Mouse (Mus musculus) adrenal gland, postnatal 10 days (tissue): ENCODE measurements around the gene Fndc1. TPM values are rescaled to one million over a fixed set of nuclear protein-coding genes. Genes with fewer than 3 reads are reported as not detected.

Experiments used
- DNase-seq: peaks from one replicate; pipeline ENCODE4 v3.0.0; 2021; ENCODE audit warnings: mixed read lengths
- total RNA-seq, 2 experiments: library from RNA; stranded (reverse); gene quantifications; 2 replicates each; pipeline ENCODE4 v1.2.3; 2021

Gene Fndc1
- total RNA-seq, 2 experiments from 2014 or later: 37.8 to 39.8 TPM

DNA sequence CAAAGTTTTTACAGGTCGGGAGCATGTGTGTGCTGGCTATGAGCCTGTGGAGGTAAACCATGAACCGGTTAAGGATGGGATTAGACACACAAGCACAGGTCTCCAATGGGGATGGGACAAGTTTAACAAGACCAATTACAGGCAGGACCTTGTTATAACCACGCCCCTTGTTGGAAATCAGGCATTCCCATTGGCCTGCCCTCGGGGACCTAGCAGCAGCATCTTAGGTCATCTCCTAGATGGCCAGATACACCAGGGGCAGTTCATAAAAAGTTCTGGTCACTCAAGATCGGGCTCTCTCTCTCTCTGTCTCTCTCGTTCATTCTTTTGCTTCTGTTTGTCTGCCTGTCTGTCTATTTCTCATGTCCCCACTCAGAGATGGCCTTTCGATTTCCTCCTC lies 6.9 kb downstream of the Fndc1 start:
- DNase-seq: no peak

GRCm38 (mm10) chr17:7816602-7817001 lies 10.5 kb downstream of the Fndc1 start:
- no peak for DNase-seq

DNA sequence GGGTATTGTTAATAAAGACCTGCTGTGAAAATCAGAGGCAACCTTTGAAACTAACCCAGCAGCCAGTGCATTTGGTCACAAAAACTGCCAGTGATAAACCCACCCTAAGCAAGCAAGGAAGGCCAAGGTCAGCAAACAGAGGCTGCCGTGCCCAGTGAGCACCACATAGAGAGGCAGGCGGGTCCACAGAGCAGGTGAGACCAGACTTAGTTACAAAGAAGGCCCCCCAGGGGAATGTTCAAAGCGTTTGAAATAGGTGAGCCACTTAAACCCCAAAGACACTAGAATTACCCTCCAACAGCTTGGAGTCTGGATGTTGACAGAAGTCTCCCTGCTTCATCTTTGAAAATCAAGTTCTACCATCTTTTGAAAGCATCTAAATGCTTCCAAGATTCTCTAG lies 12.7 kb downstream of the Fndc1 start:
- no peak for DNase-seq

DNA sequence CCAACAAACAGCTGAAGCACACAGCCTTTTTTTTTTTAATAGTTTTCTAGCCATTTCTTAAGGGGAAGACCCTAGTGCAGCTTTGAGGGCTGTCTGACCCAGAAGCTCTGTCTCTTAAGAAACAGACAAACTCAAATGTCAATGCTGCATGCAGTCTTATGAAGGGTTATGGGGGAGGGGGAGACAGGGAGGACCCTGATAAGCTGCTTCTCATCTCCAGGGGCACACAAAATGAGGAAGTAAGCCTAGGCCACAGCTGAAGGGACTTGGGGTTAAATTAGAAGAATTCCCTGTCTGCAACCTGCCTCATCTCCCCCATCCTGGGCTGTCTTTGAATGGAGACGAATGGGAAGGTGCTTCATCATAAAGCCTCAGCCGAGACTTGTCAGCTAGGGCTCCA lies 19.1 kb downstream of the Fndc1 start:
- no peak for DNase-seq

GRCm38 (mm10) chr17:7805105-7805504 lies 22.0 kb downstream of the Fndc1 start:
- no peak for DNase-seq

DNA sequence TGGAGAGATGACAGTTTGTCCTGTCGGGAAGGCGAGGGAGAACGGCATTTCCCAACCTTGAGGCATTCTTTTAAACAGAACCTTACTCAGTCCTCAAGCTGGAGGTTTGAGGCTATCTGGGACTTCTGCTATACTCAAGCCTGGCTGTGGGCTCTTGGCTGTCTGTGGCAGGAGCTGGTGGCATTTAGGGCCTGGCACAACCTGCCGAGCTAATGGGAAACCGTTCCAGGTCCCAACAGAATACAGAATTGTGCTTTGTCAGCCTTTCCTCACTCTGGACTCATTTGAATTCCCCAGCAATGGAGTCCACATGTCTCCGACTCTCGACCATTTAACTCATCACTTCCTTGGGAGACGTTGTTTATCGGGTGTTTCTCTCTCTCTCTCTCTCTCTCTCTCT lies 24.6 kb downstream of the Fndc1 start:
- DNase-seq: no peak

DNA sequence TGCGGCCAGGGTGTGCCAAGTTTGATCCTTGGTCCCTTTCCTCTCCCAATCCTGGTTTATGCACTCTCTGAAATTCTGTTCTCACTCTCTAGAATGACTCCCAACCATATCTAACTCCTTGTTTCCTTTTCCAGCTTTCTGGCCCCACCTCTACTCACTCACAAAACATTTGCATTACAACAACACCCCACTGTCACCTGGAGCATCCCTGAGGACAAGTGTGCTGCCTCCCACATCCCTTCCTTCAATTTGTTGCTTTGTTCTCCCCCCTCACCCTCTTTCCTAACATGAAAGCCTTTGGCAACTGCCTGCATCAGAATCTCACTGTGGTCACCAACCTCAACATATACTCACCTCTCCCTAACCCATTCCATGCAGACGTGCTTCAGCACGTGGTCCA lies 27.2 kb downstream of the Fndc1 start:
- DNase-seq: no peak

DNA sequence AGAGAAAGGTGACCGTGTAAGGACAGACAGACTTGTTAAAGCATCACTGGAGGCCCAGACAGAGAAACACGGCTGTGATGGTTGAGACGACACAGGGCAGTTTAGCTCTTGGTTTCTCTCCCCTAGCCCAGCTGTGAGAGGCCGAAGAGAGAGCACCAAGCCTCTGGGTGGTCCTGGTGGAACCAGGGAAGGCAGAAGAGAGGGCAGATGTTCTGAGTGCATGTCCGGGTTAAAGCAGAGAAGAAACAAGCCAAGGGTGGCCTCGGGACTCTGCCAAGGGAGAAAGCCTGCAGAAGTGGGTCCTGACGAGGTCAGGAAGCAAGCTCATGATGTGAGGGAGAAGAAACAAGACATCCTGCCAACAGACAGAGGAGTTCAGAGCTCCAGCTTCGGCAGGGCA lies 31.5 kb downstream of the Fndc1 start:
- DNase-seq: no peak

DNA sequence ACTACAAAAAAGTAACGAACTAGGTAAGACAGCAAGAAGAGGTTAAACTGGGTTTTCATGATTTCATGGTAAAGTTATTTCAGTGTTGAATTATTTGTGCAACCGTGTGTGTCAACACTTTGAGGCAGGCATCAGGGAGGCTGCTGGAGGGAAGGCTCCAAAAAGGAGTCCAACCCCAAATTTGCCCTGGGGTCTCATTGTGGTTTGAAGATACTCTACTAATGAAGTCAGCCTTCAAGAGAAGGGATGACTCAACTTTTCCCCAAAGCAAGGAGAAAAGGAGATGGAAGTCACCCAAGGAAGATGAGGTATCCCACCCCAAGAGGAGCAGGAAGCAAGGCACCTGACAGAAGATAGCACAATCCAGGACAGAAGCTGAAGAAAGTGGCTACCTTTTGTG lies 31.9 kb downstream of the Fndc1 start:
- no peak for DNase-seq

DNA sequence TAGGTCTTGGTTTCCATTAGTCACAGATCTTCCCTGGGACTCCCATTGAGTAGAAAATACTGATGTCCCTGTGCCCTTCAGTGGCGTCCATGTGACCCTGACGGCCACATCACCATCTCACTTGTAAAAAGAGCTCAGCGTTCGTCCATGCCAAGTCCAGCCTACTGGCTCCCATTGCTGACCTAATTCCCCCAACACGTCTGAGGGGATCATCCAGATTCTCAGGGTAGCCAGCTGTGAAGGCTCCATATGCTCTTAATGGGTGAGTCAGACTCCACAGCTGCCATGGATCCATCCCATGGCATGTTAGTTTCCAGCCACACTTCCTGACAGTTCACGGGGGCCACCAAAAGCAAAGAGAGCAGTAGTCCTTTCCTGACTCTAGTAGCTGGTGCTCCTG lies 33.0 kb downstream of the Fndc1 start:
- DNase-seq: peak; percentile 7

DNA sequence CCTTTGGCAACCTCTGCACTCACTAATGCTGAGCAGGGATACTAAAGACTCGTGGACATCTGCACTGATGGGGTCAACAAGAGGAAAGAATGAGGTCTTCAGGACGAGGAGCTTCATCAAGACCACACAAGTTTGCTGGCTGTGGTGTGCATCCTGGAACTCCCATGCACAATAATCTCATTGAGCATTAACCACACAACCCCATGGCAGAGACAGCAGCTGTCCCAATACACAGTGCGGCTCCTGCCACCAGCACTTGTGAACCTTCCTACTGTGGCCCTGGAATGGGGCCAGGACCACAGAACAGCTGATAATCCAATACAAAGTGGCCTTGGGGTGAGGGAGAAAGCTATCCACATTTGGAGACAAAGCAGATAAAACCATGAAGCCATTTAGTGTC lies 36.6 kb downstream of the Fndc1 start:
- DNase-seq: no peak

GRCm38 (mm10) chr17:7774101-7774500 lies 53.0 kb downstream of the Fndc1 start:
- no peak for DNase-seq

DNA sequence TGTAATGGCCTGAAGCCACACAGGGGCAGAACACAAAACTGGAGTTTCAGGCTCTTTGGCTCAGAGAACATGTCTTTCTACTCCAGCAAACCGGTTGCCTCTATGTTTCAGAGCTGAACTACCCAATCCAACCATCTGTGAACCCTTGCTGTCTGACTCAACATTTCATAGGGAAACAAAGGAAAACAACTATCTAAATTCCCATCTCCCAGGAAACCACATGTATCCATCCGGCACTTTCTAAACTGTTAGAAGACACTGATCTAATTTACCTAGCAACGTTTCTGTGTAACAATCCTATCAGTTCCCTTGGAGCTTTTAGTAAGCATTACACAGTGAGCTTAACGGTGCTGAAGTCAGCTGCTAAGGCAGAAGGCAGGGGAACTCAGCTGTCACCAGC lies 67.3 kb downstream of the Fndc1 start:
- DNase-seq: no peak

DNA sequence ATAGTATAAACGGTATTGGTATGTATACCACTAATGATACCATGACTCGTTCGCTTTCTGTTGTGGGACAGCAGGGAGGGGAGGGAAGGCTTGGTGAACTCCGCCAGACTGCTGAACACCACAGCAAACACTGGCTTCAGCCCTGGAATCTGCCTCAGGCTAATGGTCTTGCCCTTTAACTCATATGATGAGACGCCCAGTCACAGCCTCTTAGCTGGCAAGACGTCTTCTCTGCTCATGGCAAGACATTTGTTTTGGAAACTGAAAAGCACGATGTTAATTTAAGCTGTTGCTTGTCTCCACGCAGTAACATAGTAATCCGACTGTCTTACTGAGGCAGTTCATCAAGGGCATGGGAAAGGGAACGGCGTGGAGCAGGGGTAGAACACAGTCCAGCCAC lies 72.1 kb downstream of the Fndc1 start:
- DNase-seq: no peak

- DNase-seq: no peak
Observed at GRCm38 (mm10) chr17:7753383-7753782, 73.7 kb downstream of the Fndc1 start.

DNA sequence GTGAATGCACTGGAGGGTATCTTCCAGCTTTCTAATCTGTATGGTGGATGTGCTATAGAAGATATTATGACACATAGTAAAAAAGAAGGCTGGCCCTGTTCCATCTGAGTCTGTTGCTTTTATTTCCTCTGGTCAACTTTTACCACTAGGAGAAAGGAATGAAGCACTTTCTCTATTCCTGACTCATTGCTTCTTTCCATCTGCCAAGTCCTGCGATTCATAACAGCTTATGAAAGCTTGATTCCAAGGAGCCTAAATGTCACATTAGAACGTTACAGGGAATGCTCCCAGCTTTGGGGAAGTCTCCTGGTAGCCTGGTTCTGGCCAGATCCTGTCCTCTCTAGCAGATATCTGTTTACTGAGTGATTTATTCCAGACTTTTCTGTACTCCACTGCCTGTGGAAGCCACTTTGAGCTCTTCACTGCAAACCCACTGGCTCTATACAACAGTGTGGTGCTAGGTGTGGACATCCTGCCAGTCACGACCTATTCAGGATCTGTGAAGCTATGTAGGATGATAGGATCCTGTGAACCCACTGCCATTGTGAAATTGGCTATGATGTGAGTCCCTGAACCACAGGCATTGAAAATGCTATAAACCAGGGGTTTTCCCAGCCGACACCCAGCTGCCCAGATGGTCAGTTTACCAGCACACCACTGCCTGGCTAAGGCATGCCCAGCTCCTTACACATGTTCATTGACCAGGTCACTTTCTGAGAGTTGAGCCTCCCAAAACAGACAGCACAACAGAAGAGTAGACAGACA lies 77.9 kb downstream of the Fndc1 start:
- DNase-seq: no peak

DNA sequence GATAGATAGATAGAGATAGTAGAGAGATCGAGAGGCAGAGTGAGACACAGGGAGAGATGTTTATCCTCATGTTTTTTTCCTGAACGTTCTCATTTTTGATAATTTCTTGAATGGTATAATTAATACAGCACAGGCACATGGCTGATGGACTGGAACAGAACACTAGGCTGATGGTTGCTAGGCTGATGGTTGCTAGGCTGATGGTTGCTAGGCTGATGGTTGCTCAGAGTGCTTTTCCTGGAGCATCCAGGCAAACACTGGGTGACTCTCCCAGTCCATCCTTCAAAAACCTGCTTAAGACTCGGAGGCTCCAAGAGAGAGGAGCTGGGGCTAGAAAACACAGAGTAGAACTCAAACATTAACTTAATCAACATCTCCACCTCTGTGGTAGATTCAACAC lies 80.3 kb downstream of the Fndc1 start:
- DNase-seq: no peak

- DNase-seq: no peak
Observed at GRCm38 (mm10) chr17:7744976-7745375, 82.1 kb downstream of the Fndc1 start.

- peak; percentile 76 for DNase-seq
Observed at GRCm38 (mm10) chr17:7740988-7741387, 86.1 kb downstream of the Fndc1 start.

- DNase-seq: no peak
Observed at GRCm38 (mm10) chr17:7722991-7723390, 104.1 kb downstream of the Fndc1 start.

DNA sequence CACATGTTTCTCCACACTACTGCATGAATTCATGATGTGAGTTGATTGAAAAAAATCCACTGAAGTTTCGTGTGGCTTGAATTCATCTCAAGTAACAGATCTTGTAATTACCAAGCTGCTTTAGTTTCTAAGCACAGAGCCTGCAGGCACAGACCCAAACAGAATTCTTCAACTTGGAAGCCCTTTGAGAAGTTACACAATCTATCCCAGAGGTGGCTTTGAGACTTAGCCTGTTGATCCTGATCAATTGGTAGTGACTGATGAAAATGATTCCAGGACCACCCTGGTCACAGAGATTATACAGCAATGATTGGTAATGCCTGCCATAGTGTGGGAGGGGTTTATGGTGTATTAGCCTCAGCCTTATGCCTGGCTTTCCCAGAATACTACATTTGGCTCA lies 108.2 kb downstream of the Fndc1 start:
- peak; percentile 3 for DNase-seq

GRCm38 (mm10) chr17:7717945-7718344 lies 109.2 kb downstream of the Fndc1 start:
- DNase-seq: no peak

- DNase-seq: no peak
Observed at GRCm38 (mm10) chr17:7713020-7713419, 114.1 kb downstream of the Fndc1 start.

DNA sequence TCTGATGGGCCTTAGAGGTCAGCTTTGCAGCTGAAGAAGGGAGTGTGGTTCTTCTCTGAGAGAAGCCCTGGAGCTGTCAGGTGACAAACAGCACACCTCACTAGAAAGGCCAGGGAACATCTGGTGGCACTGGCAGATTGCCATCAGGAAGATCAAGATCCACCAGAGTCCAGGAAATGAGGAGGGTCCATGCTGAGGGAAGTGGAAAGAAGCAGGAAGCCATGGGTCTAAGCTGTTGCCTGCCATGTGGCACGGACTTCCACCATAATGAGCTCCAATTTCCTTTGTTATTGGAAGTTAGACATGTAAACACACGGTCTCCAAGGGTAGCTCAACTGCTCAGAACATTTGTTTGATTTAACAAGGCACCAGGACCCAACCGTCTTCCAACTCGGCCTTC lies 120.0 kb downstream of the Fndc1 start:
- DNase-seq: no peak

DNA sequence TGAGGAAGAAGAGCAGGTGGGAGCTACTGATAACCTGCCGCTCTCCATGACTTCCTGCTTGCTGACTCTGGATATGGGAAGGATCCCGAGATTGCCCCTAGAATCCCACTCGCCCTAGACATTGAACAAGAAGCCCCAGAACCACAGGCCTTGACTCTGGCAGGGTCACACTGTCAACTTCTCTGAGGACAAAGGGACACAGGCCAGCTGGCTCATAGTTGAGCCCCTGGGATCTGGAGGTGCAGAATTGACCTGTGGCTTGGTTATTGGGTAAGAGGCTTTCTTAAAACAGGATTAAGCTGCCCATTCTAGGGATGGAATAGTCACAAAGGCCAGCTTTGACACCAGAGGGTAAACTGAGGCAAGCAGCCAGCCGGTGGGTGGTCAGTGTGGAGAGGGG lies 136.8 kb downstream of the Fndc1 start:
- peak; percentile 54 for DNase-seq
